Mouse (Mus musculus) CH12.LX (cell line): ENCODE results near the gene Batf. TPM values are rescaled to one million over a fixed set of nuclear protein-coding genes. Genes with fewer than 3 reads are reported as not detected.

ENCODE experiments used
- DNase-seq: peaks from one replicate; pipeline ENCODE4 v3.0.0-alpha.2; 2013; ENCODE audit errors: extremely low read depth
- H3K27ac ChIP-seq: 2 replicates; pipeline ENCODE4 v1.5.1; 2012; ENCODE audit warnings: low read depth, mild to moderate bottlenecking, control low read depth, moderate library complexity; ENCODE audit not compliant: insufficient read depth
- H3K27me3 ChIP-seq: replicated peaks from 2 replicates; pipeline ENCODE3; 2012; ENCODE audit warnings: inconsistent platforms
- H3K36me3 ChIP-seq, 2 experiments: replicated peaks in 1 of 2; 2 replicates each; pipeline versions ENCODE3 to v1.6.1; 2012; ENCODE audit warnings: inconsistent platforms in 1 of 2, low read length in 1 of 2, mild to moderate bottlenecking in 1 of 2, mixed read lengths in 1 of 2, moderate library complexity in 1 of 2; ENCODE audit not compliant: control insufficient read depth in 1 of 2, insufficient read depth in 1 of 2
- H3K4me1 ChIP-seq, 2 experiments: 2 replicates each; pipeline ENCODE4 v1.6.1; 2012; ENCODE audit warnings: inconsistent platforms in 1 of 2, moderate library complexity in 1 of 2; ENCODE audit not compliant: insufficient read depth in 2 of 2, control insufficient read depth in 1 of 2
- H3K4me2 ChIP-seq: 2 replicates; pipeline ENCODE4 v1.6.1; 2012; ENCODE audit warnings: low read depth, mild to moderate bottlenecking, control low read depth; ENCODE audit not compliant: poor library complexity, insufficient read depth, severe bottlenecking
- H3K4me3 ChIP-seq, 3 experiments: fragments of 150-350 bp in 1 of 3; sonication (generic) in 1 of 3; replicated peaks in 1 of 3; 2 replicates each; pipeline versions ENCODE3 to v1.5.1; 2011 to 2012; ENCODE audit warnings: low read depth in 2 of 3, low read length in 2 of 3, mild to moderate bottlenecking in 2 of 3, moderate library complexity in 2 of 3, control low read depth in 1 of 3, improper control_type of control experiment in 1 of 3, inconsistent platforms in 1 of 3, mixed read lengths in 1 of 3; ENCODE audit not compliant: poor library complexity in 1 of 3
- H3K79me2 ChIP-seq: replicated peaks from 2 replicates; pipeline ENCODE4 v1.6.1; 2012; ENCODE audit warnings: mild to moderate bottlenecking, moderate library complexity; ENCODE audit not compliant: control insufficient read depth, poor library complexity, insufficient read depth, severe bottlenecking; ENCODE audit errors: extremely low read depth
- H3K9ac ChIP-seq: 2 replicates; pipeline ENCODE4 v1.6.1; 2012; ENCODE audit warnings: low read depth, mild to moderate bottlenecking, control low read depth, moderate library complexity; ENCODE audit not compliant: insufficient read depth
- H3K9me3 ChIP-seq: replicated peaks from 2 replicates; pipeline ENCODE3; 2012; ENCODE audit warnings: low read length, inconsistent platforms, mixed read lengths
- BHLHE40 ChIP-seq: IDR thresholded peaks from 2 replicates; pipeline ENCODE4 v1.6.1; 2011; ENCODE audit warnings: mild to moderate bottlenecking, low read depth, low read length, improper control_type of control experiment
- CHD2 ChIP-seq: IDR thresholded peaks from 2 replicates; pipeline ENCODE4 v1.6.1; 2011; ENCODE audit warnings: low read length, improper control_type of control experiment
- CTCF ChIP-seq, 2 experiments: IDR thresholded peaks in 1 of 2; conservative IDR thresholded peaks in 1 of 2; 2 replicates each; pipeline ENCODE4 v1.5.1; 2011 to 2012; ENCODE audit warnings: low read depth in 2 of 2, low read length in 2 of 2, improper control_type of control experiment in 1 of 2, inconsistent platforms in 1 of 2, mild to moderate bottlenecking in 1 of 2, moderate library complexity in 1 of 2
- ELF1 ChIP-seq: IDR thresholded peaks from 2 replicates; pipeline ENCODE4 v1.6.1; 2014; ENCODE audit warnings: low read depth, mild to moderate bottlenecking, inconsistent platforms, low read length, improper control_type of control experiment
- ETS1 ChIP-seq: conservative IDR thresholded peaks from 2 replicates; pipeline ENCODE4 v1.6.1; 2012; ENCODE audit warnings: low read depth, mild to moderate bottlenecking, inconsistent platforms, low read length, improper control_type of control experiment, moderate library complexity
- GABPA ChIP-seq: IDR thresholded peaks from 2 replicates; pipeline ENCODE4 v1.6.1; 2012; ENCODE audit warnings: low read depth, low read length, improper control_type of control experiment, inconsistent platforms; ENCODE audit not compliant: insufficient replicate concordance
- IRF4 ChIP-seq: IDR thresholded peaks from 2 replicates; pipeline ENCODE4 v1.6.1; 2014; ENCODE audit warnings: low read depth, mild to moderate bottlenecking, inconsistent platforms, low read length, improper control_type of control experiment
- JUN ChIP-seq: IDR thresholded peaks from 2 replicates; pipeline ENCODE4 v1.6.1; 2011; ENCODE audit warnings: low read depth, mild to moderate bottlenecking, low read length, improper control_type of control experiment, moderate library complexity; ENCODE audit not compliant: insufficient read depth
- JUND ChIP-seq: conservative IDR thresholded peaks from 2 replicates; pipeline ENCODE4 v1.6.1; 2011; ENCODE audit warnings: low read depth, low read length, improper control_type of control experiment
- KAT2A ChIP-seq: IDR thresholded peaks from 2 replicates; pipeline ENCODE4 v1.6.1; 2012; ENCODE audit warnings: low read length, improper control_type of control experiment, inconsistent platforms; ENCODE audit not compliant: insufficient replicate concordance
- MAX ChIP-seq: IDR thresholded peaks from 2 replicates; pipeline ENCODE4 v1.6.1; 2011; ENCODE audit warnings: low read length, improper control_type of control experiment
- MYC ChIP-seq: IDR thresholded peaks from 2 replicates; pipeline ENCODE4 v1.6.1; 2011; ENCODE audit warnings: low read depth, mild to moderate bottlenecking, improper control_type of control experiment, low read length
- NRF1 ChIP-seq: IDR thresholded peaks from 2 replicates; pipeline ENCODE4 v1.6.1; 2014; ENCODE audit warnings: low read depth, mild to moderate bottlenecking, inconsistent platforms, low read length, improper control_type of control experiment, moderate library complexity
- POLR2AphosphoS2 ChIP-seq: IDR thresholded peaks from 2 replicates; pipeline ENCODE4 v1.6.1; 2011; ENCODE audit warnings: low read depth, low read length, improper control_type of control experiment
- RAD21 ChIP-seq: IDR thresholded peaks from 2 replicates; pipeline ENCODE4 v1.6.1; 2011; ENCODE audit warnings: low read depth, mild to moderate bottlenecking, low read length, improper control_type of control experiment, moderate library complexity
- SIN3A ChIP-seq: IDR thresholded peaks from 2 replicates; pipeline ENCODE4 v1.6.1; 2012; ENCODE audit warnings: low read length, improper control_type of control experiment, inconsistent platforms
- SMC3 ChIP-seq: IDR thresholded peaks from 2 replicates; pipeline ENCODE4 v1.6.1; 2011; ENCODE audit warnings: low read depth, low read length, improper control_type of control experiment
- UBTF ChIP-seq: IDR thresholded peaks from 2 replicates; pipeline ENCODE4 v1.6.1; 2012; ENCODE audit warnings: low read depth, mild to moderate bottlenecking, inconsistent platforms, low read length, improper control_type of control experiment, moderate library complexity
- USF2 ChIP-seq: conservative IDR thresholded peaks from 2 replicates; pipeline ENCODE4 v1.6.1; 2011; ENCODE audit warnings: low read depth, low read length, improper control_type of control experiment
- ZC3H11A ChIP-seq: IDR thresholded peaks from 2 replicates; pipeline ENCODE4 v1.6.1; 2012; ENCODE audit warnings: low read depth, mild to moderate bottlenecking, inconsistent platforms, low read length, improper control_type of control experiment
- ZMIZ1 ChIP-seq: IDR thresholded peaks from 2 replicates; pipeline ENCODE4 v1.6.1; 2012; ENCODE audit warnings: low read depth, mild to moderate bottlenecking, inconsistent platforms, low read length, improper control_type of control experiment
- dilution Hi-C: fragments of 300-500 bp; cut with MboI; formaldehyde crosslinking; loops from 2 replicates; pipeline ENCODE4 v1.14.3; 2020; ENCODE audit warnings: low sequenced_read_pairs; ENCODE audit not compliant: extremely low pct_unique_long_range_greater_than_20kb, extremely low pct_ligation_motif_present
- in situ Hi-C: fragments of 300-500 bp; cut with MboI; formaldehyde crosslinking; loops from 3 replicates; pipeline ENCODE4 v1.14.3; 2019; ENCODE audit warnings: low sequenced_read_pairs, low pct_ligation_motif_present, low pct_unique_long_range_greater_than_20kb, mixed read lengths
- polyA plus RNA-seq: library from polyadenylated mRNA; unstranded; fragments of >175 nt; gene quantifications from 2 replicates; pipeline ENCODE4 v1.2.1, GENCODE M21; 2012; ENCODE audit warnings: low read depth; ENCODE audit not compliant: insufficient read length
- total RNA-seq, 2 experiments: library from RNA; depleted of rRNA; stranded (reverse); fragments of 300-350 nt in 1 of 2; fragments of >200 nt in 1 of 2; gene quantifications; 2 replicates each; pipeline ENCODE4 v1.2.3; 2012 to 2014

The Batf gene
- total and polyA plus RNA-seq, 3 experiments: 89.2 to 137 (median 128) TPM

- no peak overlapping the region for H3K4me3 ChIP-seq
- no peak overlapping the region for H3K27ac ChIP-seq
- no peak for DNase-seq
- no peak overlapping the region for H3K4me2 ChIP-seq
- in situ Hi-C loops: no loop called here
- no peaks in the 10 kb centered on the region for H3K79me2 ChIP-seq
- H3K9ac ChIP-seq: no peak overlapping the region
- dilution Hi-C loops: no loop called here
- H3K36me3 ChIP-seq: peaks cover 49 to 90% of the 10 kb centered on the region in 2 experiments
- H3K4me1 ChIP-seq: peaks cover 4 to 58% of the 10 kb centered on the region in 2 experiments; a peak in 2 of 4 replicates
- no peaks in the 10 kb centered on the region for H3K9me3 ChIP-seq
- H3K27me3 ChIP-seq: no peaks in the 10 kb centered on the region
- TF ChIP-seq MYC: no peak
- no peak for TF ChIP-seq MAX
Measured at GRCm38 (mm10) chr12:85639326-85640008, 47.0 kb upstream of the Batf start.

GRCm38 (mm10) chr12:85640852-85641563 is 45.5 kb upstream of the Batf start:
- H3K27me3 ChIP-seq: no peaks in the 10 kb centered on the region
- DNase-seq: no peak
- TF ChIP-seq CHD2 (no peak), NRF1 (no peak), IRF4 (no peak), KAT2A (no peak), UBTF (no peak), SMC3 (no peak), GABPA (no peak), ELF1 (no peak), JUN (no peak), SIN3A (no peak), RAD21 (no peak), USF2 (no peak), ZC3H11A (no peak), ZMIZ1 (no peak), ETS1 (no peak), CTCF (conservative IDR thresholded peaks at IDR 0.05 in 1 of 2, IDR thresholded peaks at IDR 0.05 in 1 of 2; ENCODE audit: low read depth in 2 of 2, low read length in 2 of 2) (no peak), BHLHE40 (no peak), MAX (no peak), JUND (no peak), POLR2AphosphoS2 (no peak)
- dilution Hi-C loops (no loop called here), in situ Hi-C loops (no loop called here)
- no peak overlapping the region for H3K4me2 ChIP-seq
- H3K27ac ChIP-seq: no peak overlapping the region
- H3K9me3 ChIP-seq: no peaks in the 10 kb centered on the region
- H3K36me3 ChIP-seq: peaks cover 49 to 75% of the 10 kb centered on the region in 2 experiments
- H3K4me1 ChIP-seq: peaks cover 4 to 61% of the 10 kb centered on the region in 2 experiments; a peak in 2 of 4 replicates
- no peak overlapping the region for H3K4me3 ChIP-seq
- H3K79me2 ChIP-seq: no peaks in the 10 kb centered on the region
- H3K9ac ChIP-seq: no peak overlapping the region
